Mouse (Mus musculus) stomach, embryonic 14.5 days (tissue): Measurements from ENCODE around the gene BC016579. TPM values are rescaled to one million over a fixed set of nuclear protein-coding genes. Genes with fewer than 3 reads are reported as not detected.

Experiments
- ATAC-seq: fragments of 200-750 bp; cut with Nextera tagmentation; 2 replicates; pipeline ENCODE4 v1.8.0; 2017; ENCODE audit warnings: low read depth, moderate TSS enrichment; ENCODE audit not compliant: insufficient number of reproducible peaks, insufficient read depth, low FRiP score
- H3K27ac ChIP-seq: fragments of 300-500 bp; sonication (generic); 2 replicates; pipeline ENCODE4 v1.5.1; 2014; ENCODE audit warnings: mild to moderate bottlenecking, low read length, moderate library complexity, mixed read lengths
- H3K27me3 ChIP-seq: fragments of 300-500 bp; sonication (generic); 2 replicates; pipeline ENCODE4 v1.6.1; 2014; ENCODE audit warnings: low read length, control low read depth, mixed read lengths; ENCODE audit not compliant: control insufficient read depth, insufficient read depth
- H3K36me3 ChIP-seq: fragments of 300-500 bp; sonication (generic); 2 replicates; pipeline ENCODE4 v1.6.1; 2014; ENCODE audit warnings: mild to moderate bottlenecking, control low read depth, low read length, moderate library complexity, mixed read lengths; ENCODE audit not compliant: control insufficient read depth, insufficient read depth
- H3K4me1 ChIP-seq: fragments of 300-500 bp; sonication (generic); 2 replicates; pipeline ENCODE4 v1.6.1; 2014; ENCODE audit warnings: low read length, control low read depth, mixed read lengths; ENCODE audit not compliant: control insufficient read depth, insufficient read depth
- H3K4me2 ChIP-seq: fragments of 300-500 bp; sonication (generic); replicated peaks from 2 replicates; pipeline ENCODE4 v1.6.1; 2014; ENCODE audit warnings: low read depth, low read length, control low read depth
- H3K4me3 ChIP-seq: fragments of 300-500 bp; sonication (generic); 2 replicates; pipeline ENCODE4 v1.5.1; 2014; ENCODE audit warnings: low read depth, low read length, control low read depth
- H3K9ac ChIP-seq: fragments of 300-500 bp; sonication (generic); replicated peaks from 2 replicates; pipeline ENCODE4 v1.6.1; 2014; ENCODE audit warnings: low read depth, mild to moderate bottlenecking, control low read depth, low read length, moderate library complexity, mixed read lengths
- H3K9me3 ChIP-seq: fragments of 300-500 bp; sonication (generic); 2 replicates; pipeline ENCODE4 v1.6.1; 2016; ENCODE audit warnings: low read depth, low read length, control low read depth; ENCODE audit not compliant: control insufficient read depth
- WGBS: fragments of 180-500 bp; shearing (Covaris S2); extraction: QIAGEN DNeasy Blood & Tissue Kit; methylation state at CpG from one replicate; pipeline ENCODE4 v1.1.7; 2014; 5-methylcytosine and 5-hydroxymethylcytosine counted together
- polyA plus RNA-seq: library from polyadenylated mRNA; unstranded; fragments of >200 nt; fragmentation: Nextera tagmentation; extraction: Ambion mirVana; gene quantifications from 2 replicates; pipeline ENCODE4 v1.2.1, GENCODE M21; 2014

BC016579 gene
- polyA plus RNA-seq: 1.8 and 2.7 TPM in 2 replicates

- Histone ChIP-seq H3K27ac (0 out of 2 replicates have a peak within 1 kb of the TSS, but pooled peaks have one; percentile 15), H3K36me3 (no peaks in the 10 kb centered on the region), H3K9ac (no peak within 1 kb of the TSS), H3K9me3 (no peaks in the 10 kb centered on the region), H3K27me3 (no peaks in the 10 kb centered on the region), H3K4me1 (no peaks in the 10 kb centered on the region; the same call in 1 of the 2 replicates), H3K4me2 (peak within 1 kb of the TSS; percentile 67), H3K4me3 (peak within 1 kb of the TSS; percentile 32)
- ATAC-seq: peak; percentile 90
- WGBS: 5% methylated on average over 20 of the region's 20 CpGs
These were observed at the start of gene BC016579 for GRCm38 (mm10) chr16:45653934-45654332. Gene BC016579 (minus strand): TSS chr16:45654068.

GRCm38 (mm10) chr16:45699301-45699700 is 45.4 kb upstream of the BC016579 start:
- no peaks in the 10 kb centered on the region for H3K36me3 ChIP-seq
- WGBS: 48% methylated on average over 5 of the region's 5 CpGs
- no peaks in the 10 kb centered on the region for H3K27me3 ChIP-seq
- H3K9me3 ChIP-seq: no peaks in the 10 kb centered on the region
- no peak for ATAC-seq
- H3K4me3 ChIP-seq: no peak overlapping the region
- no peak overlapping the region for H3K9ac ChIP-seq
- no peak overlapping the region for H3K27ac ChIP-seq
- no peaks in the 10 kb centered on the region for H3K4me1 ChIP-seq
- H3K4me2 ChIP-seq: no peak overlapping the region

- Histone ChIP-seq H3K4me3 (no peak overlapping the region), H3K9me3 (no peaks in the 10 kb centered on the region), H3K27me3 (no peaks in the 10 kb centered on the region), H3K4me1 (no peaks in the 10 kb centered on the region), H3K36me3 (no peaks in the 10 kb centered on the region), H3K9ac (no peak overlapping the region), H3K27ac (no peak overlapping the region), H3K4me2 (no peak overlapping the region)
- WGBS: 79% methylated on average over 6 of the region's 6 CpGs
- ATAC-seq: no peak
These were observed 44.1 kb upstream of the BC016579 start for GRCm38 (mm10) chr16:45697996-45698395.

- ATAC-seq: no peak
- no peak overlapping the region for H3K4me2 ChIP-seq
- no peak overlapping the region for H3K4me3 ChIP-seq
- no peak overlapping the region for H3K27ac ChIP-seq
- no peaks in the 10 kb centered on the region for H3K4me1 ChIP-seq
- H3K27me3 ChIP-seq: no peaks in the 10 kb centered on the region
- 71% methylated on average over 9 of the region's 9 CpGs for WGBS
- H3K36me3 ChIP-seq: no peaks in the 10 kb centered on the region
- H3K9ac ChIP-seq: no peak overlapping the region
- H3K9me3 ChIP-seq: no peaks in the 10 kb centered on the region
These were observed 41.7 kb upstream of the BC016579 start for GRCm38 (mm10) chr16:45695445-45696160.

- 71% methylated on average over 10 of the region's 10 CpGs for WGBS
- Histone ChIP-seq H3K36me3 (no peaks in the 10 kb centered on the region), H3K4me1 (no peaks in the 10 kb centered on the region), H3K4me3 (no peak within 1 kb of the TSS), H3K9me3 (no peaks in the 10 kb centered on the region), H3K4me2 (no peak within 1 kb of the TSS), H3K27me3 (no peaks in the 10 kb centered on the region), H3K9ac (no peak within 1 kb of the TSS), H3K27ac (no peak within 1 kb of the TSS)
- no peak for ATAC-seq
These were observed 39.7 kb upstream of the BC016579 start, which contains the start of gene Tmprss7 for GRCm38 (mm10) chr16:45693558-45693957. Gene Tmprss7 (minus strand): TSS chr16:45693658.

GRCm38 (mm10) chr16:45692851-45693250 is 39.0 kb upstream of the BC016579 start:
- H3K9me3 ChIP-seq: no peaks in the 10 kb centered on the region
- no peaks in the 10 kb centered on the region for H3K4me1 ChIP-seq
- no peak overlapping the region for H3K27ac ChIP-seq
- H3K4me2 ChIP-seq: no peak overlapping the region
- H3K27me3 ChIP-seq: no peaks in the 10 kb centered on the region
- H3K9ac ChIP-seq: no peak overlapping the region
- WGBS: 69% methylated on average over 3 of the region's 3 CpGs
- no peak for ATAC-seq
- H3K36me3 ChIP-seq: no peaks in the 10 kb centered on the region
- no peak overlapping the region for H3K4me3 ChIP-seq

- Histone ChIP-seq H3K4me3 (no peak overlapping the region), H3K9me3 (no peaks in the 10 kb centered on the region), H3K27ac (no peak overlapping the region), H3K4me2 (no peak overlapping the region), H3K36me3 (no peaks in the 10 kb centered on the region), H3K4me1 (no peaks in the 10 kb centered on the region), H3K27me3 (no peaks in the 10 kb centered on the region), H3K9ac (no peak overlapping the region)
- no peak for ATAC-seq
- 8% methylated on average over 4 of the region's 4 CpGs for WGBS
These were observed 36.3 kb upstream of the BC016579 start for GRCm38 (mm10) chr16:45690178-45690577.

GRCm38 (mm10) chr16:45686833-45687232 is 33.0 kb upstream of the BC016579 start:
- Histone ChIP-seq H3K4me3 (no peak overlapping the region), H3K9me3 (no peaks in the 10 kb centered on the region), H3K9ac (no peak overlapping the region), H3K27me3 (no peaks in the 10 kb centered on the region), H3K4me1 (no peaks in the 10 kb centered on the region), H3K4me2 (no peak overlapping the region), H3K36me3 (no peaks in the 10 kb centered on the region), H3K27ac (no peak overlapping the region)
- 83% methylated on average over 3 of the region's 3 CpGs for WGBS
- ATAC-seq: no peak

- Histone ChIP-seq H3K4me1 (no peaks in the 10 kb centered on the region), H3K27me3 (no peaks in the 10 kb centered on the region), H3K4me2 (no peak overlapping the region), H3K9me3 (no peaks in the 10 kb centered on the region), H3K9ac (no peak overlapping the region), H3K27ac (no peak overlapping the region), H3K36me3 (no peaks in the 10 kb centered on the region), H3K4me3 (no peak overlapping the region)
- 66% methylated on average over 3 of the region's 3 CpGs for WGBS
- no peak for ATAC-seq
These were observed 31.4 kb upstream of the BC016579 start for GRCm38 (mm10) chr16:45685295-45685694.
